Mouse (Mus musculus) macrophage (primary cell): ENCODE data around the gene Wdr13. TPM values are rescaled to one million over a fixed set of nuclear protein-coding genes. Genes with fewer than 3 reads are reported as not detected.
"Not testable (repeated sequence)": the region's sequence is repeated elsewhere in the genome, so short reads cannot be mapped to it uniquely, and the experiment has no call there.

Source experiments
- H3K27ac ChIP-seq: fragments of 350-480 bp; formaldehyde crosslinking; 2 replicates; pipeline ENCODE4 v1.9.0; 2021
- H3K36me3 ChIP-seq: fragments of 350-480 bp; formaldehyde crosslinking; 2 replicates; pipeline ENCODE4 v1.9.0; 2021; ENCODE audit errors: inconsistent target
- H3K4me3 ChIP-seq: fragments of 350-480 bp; formaldehyde crosslinking; 2 replicates; pipeline ENCODE4 v1.9.0; 2021; ENCODE audit errors: inconsistent target
- H3K79me2 ChIP-seq: fragments of 350-480 bp; formaldehyde crosslinking; 2 replicates; pipeline ENCODE4 v1.9.0; 2021; ENCODE audit errors: inconsistent target
- WGBS: methylation state at CpG from one replicate; pipeline ENCODE4 v1.1.7; 2026; ENCODE audit warnings: inconsistent platforms; ENCODE audit not compliant: missing documents; 5-methylcytosine and 5-hydroxymethylcytosine counted together
- polyA plus RNA-seq: library from polyadenylated mRNA; stranded (reverse); fragments of 250-400 nt; gene quantifications from 3 replicates; pipeline ENCODE4 v1.2.4, GENCODE M21; 2018; ENCODE audit warnings: inconsistent platforms

Gene Wdr13
- polyA plus RNA-seq, 1 experiment from 2014 or later: 22.7 TPM

DNA sequence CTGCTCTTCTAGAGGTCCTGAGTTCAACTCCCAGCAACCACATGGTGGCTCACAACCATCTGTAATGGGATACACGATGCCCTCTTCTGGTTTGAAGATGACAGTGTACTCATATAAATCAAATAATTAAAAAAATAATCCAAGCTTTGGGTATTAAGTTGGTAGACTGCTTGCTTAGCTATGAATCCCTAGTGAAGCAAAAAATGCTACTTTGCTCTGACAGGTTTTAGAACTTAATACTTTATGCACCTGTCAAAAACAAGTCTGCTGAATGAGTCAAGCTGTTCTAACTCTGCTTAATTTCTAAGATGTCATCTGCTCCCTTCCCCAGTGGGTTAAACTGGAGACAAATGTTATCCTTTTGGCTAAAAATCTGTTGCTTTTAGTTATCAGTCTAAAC, 6.8 kb upstream of the Wdr13 start:
- Histone ChIP-seq H3K79me2 (peaks cover 17% of the 10 kb centered on the region), H3K36me3 (no peaks in the 10 kb centered on the region), H3K27ac (no peak overlapping the region), H3K4me3 (no peak overlapping the region)
- WGBS: 30% methylated on average over 1 of the region's 1 CpGs

DNA sequence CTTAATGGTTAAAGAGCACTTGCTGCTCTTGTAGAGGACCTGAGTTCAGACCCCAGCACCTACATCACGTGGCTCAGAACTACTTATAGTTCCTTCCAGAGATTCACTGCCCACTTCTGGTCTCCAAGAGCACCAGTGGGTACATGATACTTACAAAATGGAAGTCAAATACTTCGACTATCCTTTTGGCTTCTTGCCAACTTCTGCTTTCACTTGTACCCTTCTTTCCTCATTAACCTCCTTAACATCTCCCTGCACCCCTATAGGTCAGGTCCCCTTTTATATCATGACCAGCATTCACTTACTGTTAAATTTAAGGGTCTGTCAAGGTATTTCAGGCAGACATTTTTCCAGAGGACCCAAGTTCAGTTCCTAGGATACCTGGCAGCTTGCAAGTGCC, 3.2 kb upstream of the Wdr13 start:
- no peak overlapping the region for H3K27ac ChIP-seq
- H3K79me2 ChIP-seq: peaks cover 8% of the 10 kb centered on the region
- no peaks in the 10 kb centered on the region for H3K36me3 ChIP-seq
- 19% methylated on average over 2 of the region's 2 CpGs for WGBS
- H3K4me3 ChIP-seq: no peak overlapping the region

DNA sequence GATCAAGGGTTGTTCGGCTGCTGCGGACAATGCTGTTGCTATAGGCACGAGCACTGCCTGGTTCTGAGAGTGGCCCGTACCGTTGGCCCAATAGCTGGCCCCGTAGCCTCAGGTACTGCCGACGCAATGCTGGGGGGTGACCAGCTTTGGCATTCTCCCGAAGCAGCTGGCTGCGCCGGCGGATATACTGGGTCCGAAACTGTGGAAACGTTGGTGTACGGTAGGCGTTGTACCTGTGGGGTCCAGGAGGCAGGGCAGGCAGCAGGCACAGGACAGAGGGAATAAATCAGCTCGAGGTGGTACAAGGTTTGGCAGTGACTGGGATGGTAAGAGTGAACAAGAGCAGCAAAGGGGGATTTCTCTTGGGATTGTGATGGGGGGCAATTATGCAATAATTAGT, 1.3 kb downstream of the Wdr13 start:
- H3K4me3 ChIP-seq: peak overlapping the region; percentile 54
- H3K79me2 ChIP-seq: peaks cover 10% of the 10 kb centered on the region
- 89% methylated on average over 17 of the region's 17 CpGs for WGBS
- peaks cover 1% of the 10 kb centered on the region; the same call in 1 of the 2 replicates for H3K36me3 ChIP-seq
- H3K27ac ChIP-seq: peak overlapping the region; percentile 96

DNA sequence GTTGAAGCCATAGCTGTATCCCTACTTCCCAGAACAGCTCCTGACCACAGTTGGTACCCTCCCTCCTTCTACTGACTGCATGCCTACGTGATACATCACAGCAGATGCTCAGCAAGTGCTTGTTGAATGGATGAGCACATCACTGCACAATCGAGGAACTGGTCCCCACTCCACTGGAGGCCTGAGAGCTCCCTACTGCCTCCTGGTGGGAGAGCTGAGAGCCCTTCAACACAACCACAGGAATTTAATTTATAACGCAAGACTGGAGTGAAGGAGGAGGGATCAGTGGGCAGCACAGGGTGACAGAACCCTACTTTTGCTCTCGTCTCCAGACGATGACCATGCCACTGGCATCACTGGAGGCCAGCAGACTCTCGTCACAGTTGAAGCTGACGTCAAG, 7.5 kb downstream of the Wdr13 start:
- 82% methylated on average over 7 of the region's 7 CpGs for WGBS
- Histone ChIP-seq H3K79me2 (no peaks in the 10 kb centered on the region), H3K4me3 (no peak overlapping the region), H3K36me3 (peaks cover 13% of the 10 kb centered on the region; the same call in 1 of the 2 replicates), H3K27ac (no peak overlapping the region)

DNA sequence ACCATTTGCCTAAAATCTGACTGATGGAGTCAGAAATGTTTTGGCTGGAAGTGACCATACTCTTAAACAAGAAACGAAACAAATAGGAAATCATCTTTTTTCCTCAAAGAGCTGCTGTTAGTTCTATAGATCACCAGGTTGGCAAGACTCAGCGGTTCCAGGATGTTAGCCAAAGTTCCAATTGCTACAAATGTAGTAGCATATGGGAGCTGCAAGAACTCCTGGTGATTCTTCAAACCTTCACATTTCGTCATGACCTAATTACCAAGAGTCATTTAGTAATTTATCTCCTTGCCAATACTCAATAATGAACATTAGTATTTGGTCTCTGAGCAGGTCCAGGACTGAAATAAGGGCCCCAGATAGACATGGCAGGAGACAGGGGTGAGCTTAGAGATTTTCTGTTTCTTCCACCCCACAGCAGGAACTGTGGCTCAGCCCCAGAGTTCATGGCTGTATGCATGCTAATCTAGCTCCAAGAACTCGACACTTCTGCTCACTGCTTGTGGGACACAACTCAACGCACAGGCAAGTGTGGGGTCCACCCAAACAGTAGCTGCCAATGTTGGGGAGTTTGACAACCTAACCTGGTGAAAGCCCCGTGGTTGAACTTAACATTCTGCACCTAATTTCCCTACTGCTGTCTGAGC, 8.7 kb downstream of the Wdr13 start:
- WGBS: 98% methylated on average over 4 of the region's 6 CpGs

DNA sequence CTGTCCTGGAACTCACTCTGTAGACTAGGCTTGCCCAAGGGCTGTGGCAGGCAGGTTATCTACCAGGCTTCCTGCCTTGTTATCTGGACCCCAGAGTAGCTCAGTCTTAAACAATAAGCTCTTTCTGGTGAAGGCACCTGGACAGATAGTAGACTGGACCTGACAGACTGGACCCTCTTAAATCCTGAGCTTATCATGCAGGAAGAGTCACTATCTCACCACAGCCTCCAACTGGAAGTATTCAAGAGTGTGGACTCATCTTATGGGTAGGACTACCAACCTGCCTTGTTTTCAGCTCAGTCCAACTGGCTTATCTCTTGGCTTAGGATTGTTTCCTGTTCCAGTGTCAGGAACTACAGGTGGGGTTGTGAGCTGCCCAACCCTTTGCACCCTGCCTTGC, 15.4 kb downstream of the Wdr13 start:
- H3K27ac ChIP-seq: no peak overlapping the region
- H3K36me3 ChIP-seq: no peaks in the 10 kb centered on the region
- no peaks in the 10 kb centered on the region for H3K79me2 ChIP-seq
- H3K4me3 ChIP-seq: no peak overlapping the region

More for the DNA sequence above, 8.7 kb downstream of the Wdr13 start:
- H3K4me3 ChIP-seq: no peak overlapping the region
- H3K36me3 ChIP-seq: peaks cover 13% of the 10 kb centered on the region; the same call in 1 of the 2 replicates
- H3K79me2 ChIP-seq: no peaks in the 10 kb centered on the region
- no peak overlapping the region for H3K27ac ChIP-seq

DNA sequence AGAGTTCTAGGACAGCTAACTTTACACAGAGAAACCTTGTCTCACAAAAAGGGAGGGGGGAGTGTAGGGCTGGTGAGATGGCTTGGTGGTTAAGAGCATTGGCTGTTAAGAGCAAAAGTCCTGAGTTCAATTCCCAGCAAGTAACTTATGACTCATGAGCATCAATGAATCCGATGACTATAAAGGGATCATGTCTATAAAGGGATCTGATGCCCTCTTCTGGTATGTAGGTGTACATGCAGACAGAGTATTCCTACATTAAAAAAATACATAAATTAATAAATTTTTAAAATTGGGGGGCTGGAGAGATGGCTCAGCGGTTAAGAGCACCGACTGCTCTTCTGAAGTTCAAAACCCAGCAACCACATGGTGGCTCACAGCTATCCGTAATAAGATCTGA, 17.4 kb downstream of the Wdr13 start:
- H3K79me2 ChIP-seq: no peaks in the 10 kb centered on the region
- WGBS: 67% methylated on average over 4 of the region's 4 CpGs
- no peak overlapping the region for H3K4me3 ChIP-seq
- H3K27ac ChIP-seq: no peak overlapping the region
- no peaks in the 10 kb centered on the region for H3K36me3 ChIP-seq

DNA sequence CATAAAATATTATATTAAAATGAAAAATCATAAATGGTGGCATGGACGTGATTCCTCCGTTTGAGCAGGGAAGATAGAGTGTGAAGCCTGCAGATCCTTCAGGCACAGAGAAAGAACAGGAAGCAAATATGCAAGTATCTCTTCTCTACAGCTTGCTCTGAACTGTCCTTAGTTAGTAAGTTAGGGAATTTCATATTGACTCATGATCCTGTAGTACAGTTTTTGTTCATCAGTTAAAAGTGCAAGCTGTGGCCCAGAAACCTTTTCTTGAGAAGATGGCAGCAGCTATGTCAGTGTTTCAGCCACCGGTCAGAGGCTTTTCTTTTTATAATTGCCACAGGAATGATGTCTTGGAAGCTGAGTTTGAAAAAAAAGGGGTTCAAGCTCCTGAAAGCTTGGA, 27.7 kb downstream of the Wdr13 start:
- Histone ChIP-seq H3K36me3 (no peaks in the 10 kb centered on the region), H3K79me2 (no peaks in the 10 kb centered on the region), H3K27ac (no peak overlapping the region), H3K4me3 (no peak overlapping the region)
- WGBS: 92% methylated on average over 2 of the region's 3 CpGs

DNA sequence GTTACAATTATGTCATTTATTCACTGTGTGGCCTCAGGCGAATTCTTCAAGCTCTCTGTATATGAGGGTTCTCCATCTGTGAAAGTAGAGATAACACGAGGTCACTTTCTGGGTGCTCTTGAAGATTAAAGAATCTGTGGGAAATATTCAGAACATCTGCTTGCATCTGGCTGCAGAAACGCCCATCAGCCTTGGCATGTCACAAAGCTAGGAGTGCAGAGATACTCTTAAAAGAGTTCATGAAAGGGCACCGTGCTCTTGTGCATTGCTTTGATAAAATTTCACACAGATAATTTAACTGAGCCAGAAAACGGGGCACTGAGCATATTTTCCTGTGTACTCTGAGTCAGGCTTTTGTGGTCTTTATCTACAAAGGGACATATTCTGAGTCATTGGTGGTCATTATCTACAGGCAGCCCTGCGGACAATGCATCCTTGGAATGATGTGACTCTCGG, 30.5 kb downstream of the Wdr13 start:
- 72% methylated on average over 6 of the region's 7 CpGs for WGBS

DNA sequence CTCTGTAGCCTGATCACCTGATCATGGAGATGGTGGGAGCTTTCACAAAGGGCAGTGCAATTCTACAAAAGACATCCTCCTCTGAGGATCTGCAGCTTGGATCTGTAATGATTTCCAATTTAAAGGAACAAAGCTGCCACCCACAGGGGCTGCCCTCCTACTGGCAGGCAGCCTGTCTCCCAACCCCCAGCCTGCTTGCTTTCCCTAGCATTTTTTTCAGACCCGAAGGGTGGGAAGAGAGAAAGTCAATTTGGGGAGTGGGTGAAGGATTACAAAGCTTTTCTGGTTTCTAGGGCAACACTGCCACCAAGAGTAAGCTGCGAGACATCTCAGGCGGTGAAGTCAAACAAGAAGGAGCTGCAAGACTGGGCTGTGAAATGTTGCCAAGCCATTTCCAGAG, 31.7 kb downstream of the Wdr13 start:
- no peaks in the 10 kb centered on the region for H3K36me3 ChIP-seq
- no peak overlapping the region for H3K4me3 ChIP-seq
- no peak overlapping the region for H3K27ac ChIP-seq
- 58% methylated on average over 3 of the region's 3 CpGs for WGBS
- no peaks in the 10 kb centered on the region for H3K79me2 ChIP-seq

More for the DNA sequence above, 30.5 kb downstream of the Wdr13 start:
- H3K79me2 ChIP-seq: no peaks in the 10 kb centered on the region
- no peak overlapping the region for H3K27ac ChIP-seq
- H3K4me3 ChIP-seq: no peak overlapping the region
- H3K36me3 ChIP-seq: no peaks in the 10 kb centered on the region

DNA sequence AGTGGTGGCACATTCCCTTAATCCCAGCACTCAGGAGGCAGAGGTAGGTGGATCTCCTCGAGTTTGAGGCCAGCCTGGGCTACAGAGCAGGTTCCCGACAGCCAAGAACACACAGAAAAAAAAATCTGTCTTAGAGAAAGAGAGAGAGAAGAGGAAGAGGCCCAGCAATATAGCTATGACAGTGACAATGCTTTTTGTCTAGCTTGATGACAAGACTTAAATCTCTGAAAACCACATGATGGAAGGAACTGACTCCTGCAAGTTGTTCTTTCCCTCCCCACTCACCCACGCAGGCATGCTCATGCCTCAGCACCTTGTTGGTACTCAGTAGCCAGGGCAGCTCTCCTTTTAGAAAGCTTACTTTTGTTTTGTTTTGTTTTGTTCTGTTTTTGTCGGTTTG, 33.3 kb downstream of the Wdr13 start:
- 26% methylated on average over 3 of the region's 4 CpGs for WGBS
- no peaks in the 10 kb centered on the region for H3K79me2 ChIP-seq
- H3K27ac ChIP-seq: peak overlapping the region; percentile 51
- H3K4me3 ChIP-seq: no peak overlapping the region
- no peaks in the 10 kb centered on the region for H3K36me3 ChIP-seq

DNA sequence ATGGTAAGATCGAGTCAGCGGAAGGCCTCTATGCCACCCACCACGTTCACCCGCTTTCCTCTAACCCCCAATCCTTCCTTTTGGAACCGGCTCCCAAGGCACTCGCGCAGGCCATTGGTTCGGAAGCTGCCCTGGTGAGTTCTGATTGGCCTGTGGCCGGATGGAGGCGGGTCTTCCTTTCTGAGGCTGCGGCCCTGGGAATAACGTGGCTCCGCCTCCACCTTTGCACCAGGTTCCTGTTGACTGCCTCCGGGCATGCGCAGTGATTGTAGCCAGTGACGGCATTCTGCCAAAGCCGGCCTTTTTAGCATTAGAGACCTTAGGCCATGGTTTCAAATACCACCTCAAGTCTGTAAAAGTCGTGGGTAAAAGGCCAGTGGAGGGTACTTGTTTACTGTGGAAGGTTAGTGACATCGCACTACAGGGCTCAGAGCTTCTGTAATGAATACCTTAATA, 35.9 kb downstream of the Wdr13 start:
- H3K4me3 ChIP-seq: peak overlapping the region; percentile 27
- H3K27ac ChIP-seq: peak overlapping the region; percentile 70
- no peaks in the 10 kb centered on the region for H3K36me3 ChIP-seq
- no peaks in the 10 kb centered on the region for H3K79me2 ChIP-seq
- WGBS: 20% methylated on average over 19 of the region's 19 CpGs

DNA sequence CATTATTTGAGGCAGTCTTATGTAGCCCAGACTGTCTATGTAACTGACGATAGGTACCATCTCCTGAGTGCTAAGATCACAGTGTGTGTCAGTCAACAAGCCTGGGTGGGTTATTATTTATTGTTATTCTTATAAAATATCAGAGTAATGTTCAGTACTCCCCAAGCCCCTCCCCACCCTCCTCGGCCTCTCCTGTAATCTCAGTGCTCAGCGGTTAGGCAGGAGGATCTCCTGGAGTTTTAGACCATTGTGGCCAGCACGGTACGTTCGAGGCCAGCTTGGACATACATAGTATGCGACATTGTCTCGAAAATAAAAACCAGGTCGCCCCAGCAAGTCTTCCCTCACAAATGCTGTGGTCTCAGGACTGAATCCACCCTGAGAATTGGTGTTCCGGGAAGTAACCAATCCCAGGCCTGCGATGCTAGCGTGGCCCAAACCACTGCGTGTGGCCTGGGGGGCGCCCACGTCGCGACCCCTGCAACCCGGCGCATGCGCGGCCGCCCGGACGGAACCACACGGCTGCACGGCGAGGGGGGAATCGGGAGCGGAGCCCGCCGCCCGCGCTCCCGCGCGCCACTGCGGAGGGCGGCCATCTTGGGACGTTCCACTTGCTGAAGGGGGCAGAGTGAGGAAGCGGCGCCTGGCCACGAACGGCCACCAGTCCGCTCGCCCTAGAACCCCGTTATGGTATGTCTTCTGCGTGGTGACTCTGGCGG, 36.5 kb downstream of the Wdr13 start:
- not testable (repeated sequence) for H3K79me2 ChIP-seq, H3K36me3 ChIP-seq
- peak overlapping the region; percentile 22; the same call in 1 of the 2 replicates for H3K4me3 ChIP-seq
- WGBS: 33% methylated on average over 1 of the region's 48 CpGs
- H3K27ac ChIP-seq: peak overlapping the region; percentile 70

DNA sequence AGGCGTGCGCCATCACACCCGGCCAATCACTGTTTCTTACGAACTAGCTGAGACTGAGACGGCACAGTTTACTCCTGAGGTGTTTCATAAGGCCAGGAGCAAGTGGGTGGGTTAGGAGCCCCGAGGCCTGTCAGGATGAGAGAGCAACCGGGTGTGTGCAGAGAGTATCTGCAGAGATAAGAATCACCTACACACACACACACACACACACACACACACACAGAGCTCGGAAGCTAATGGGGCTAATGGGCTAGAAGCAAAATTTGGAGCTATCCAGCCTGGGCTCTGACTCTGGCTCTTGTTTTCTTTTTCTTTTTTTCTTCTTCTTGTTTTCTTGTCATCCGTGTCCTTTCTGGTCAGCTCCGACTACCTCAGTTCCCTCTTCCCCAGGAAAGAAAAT, 37.1 kb downstream of the Wdr13 start:
- H3K36me3 ChIP-seq: no peaks in the 10 kb centered on the region
- 0 out of 2 replicates have a peak overlapping the region, but pooled peaks have one; percentile 27 for H3K27ac ChIP-seq
- no peaks in the 10 kb centered on the region for H3K79me2 ChIP-seq
- H3K4me3 ChIP-seq: peak overlapping the region; percentile 22; the same call in 1 of the 2 replicates
- 66% methylated on average over 8 of the region's 10 CpGs for WGBS

DNA sequence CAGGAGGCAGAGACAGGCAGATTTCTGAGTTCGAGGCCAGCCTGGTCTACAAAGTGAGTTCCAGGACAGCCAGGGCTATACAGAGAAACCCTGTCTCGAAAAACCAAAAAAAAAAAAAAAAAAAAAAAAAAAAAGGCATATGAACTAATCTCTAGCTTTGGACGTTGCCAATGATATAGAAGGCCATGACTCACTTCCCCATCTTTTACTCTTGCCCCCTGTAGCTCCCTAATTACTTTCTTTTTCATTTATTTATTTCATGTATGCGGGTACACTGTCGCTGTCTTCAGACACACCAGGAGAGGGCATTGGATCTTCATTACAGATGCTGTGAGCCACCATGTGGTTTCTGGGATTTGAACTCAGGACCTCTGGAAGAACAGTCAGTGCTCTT, 41.7 kb downstream of the Wdr13 start:
- H3K4me3 ChIP-seq, H3K36me3 ChIP-seq: not testable (repeated sequence)
- Histone ChIP-seq H3K27ac (peak overlapping the region; percentile 91), H3K79me2 (peaks cover 35% of the 10 kb centered on the region)
- 70% methylated on average over 2 of the region's 5 CpGs for WGBS
